Mouse (Mus musculus) adipocyte (in vitro differentiated cells): ENCODE results near the gene Gm21834.
A peak's percentile ranks its signal among the peaks of the same experiment; 100 is the strongest.

Source experiments
- DNase-seq: peaks from one replicate; pipeline ENCODE4 v3.0.0-alpha.2; 2016; ENCODE audit warnings: low spot score

Gm21834 gene

DNA sequence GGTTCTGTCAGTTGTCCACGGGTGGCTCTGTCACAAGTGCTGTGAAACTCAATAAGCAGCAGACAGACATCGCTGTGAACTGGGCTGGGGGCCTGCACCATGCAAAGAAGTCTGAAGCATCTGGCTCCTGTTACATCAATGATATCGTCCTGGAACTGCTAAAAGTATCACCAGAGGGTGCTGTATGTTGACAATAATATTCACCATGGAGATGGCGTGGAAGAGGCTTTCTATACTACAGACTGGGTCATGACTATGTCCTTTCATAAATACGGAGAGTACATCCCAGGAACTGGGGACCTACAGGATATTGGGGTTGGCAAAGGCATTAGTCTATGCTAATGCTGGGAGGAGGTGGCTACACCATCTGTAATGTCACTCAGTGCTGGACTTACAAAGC is at the start of gene Gm21834:
Gene Gm21834, minus strand, starts transcription at position 101 of the 400 bp plus-strand sequence.
- no peak for DNase-seq

DNA sequence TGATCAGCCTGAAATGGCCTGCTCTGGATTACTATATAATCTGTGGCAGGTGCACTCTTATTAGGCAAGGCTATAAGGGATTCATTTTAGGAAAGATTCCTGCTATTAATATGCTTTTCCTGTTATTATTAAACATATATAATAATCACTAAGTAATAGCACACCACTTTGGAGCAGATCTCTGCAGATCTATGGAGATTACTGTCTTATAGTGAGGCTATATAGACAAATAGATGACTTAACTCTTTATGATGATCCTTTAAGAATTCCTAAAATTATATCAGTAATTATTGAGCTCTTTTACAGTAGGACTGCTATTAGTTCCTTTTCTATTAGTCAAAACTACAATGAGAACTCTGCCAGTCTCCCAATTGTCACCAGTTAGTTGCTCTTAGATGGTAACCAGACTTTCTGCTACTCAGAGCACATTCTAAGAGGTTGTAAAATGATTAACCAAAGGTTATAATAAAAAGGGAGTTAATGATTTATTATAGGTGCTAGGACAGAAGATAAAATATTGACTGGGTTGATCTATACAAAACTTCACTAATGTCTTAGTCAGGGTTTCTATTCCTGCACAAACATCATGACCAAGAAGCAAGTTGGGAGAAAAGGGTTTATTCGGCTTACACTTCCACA is 46.3 kb upstream of the Gm21834 start:
- no peak for DNase-seq

DNA sequence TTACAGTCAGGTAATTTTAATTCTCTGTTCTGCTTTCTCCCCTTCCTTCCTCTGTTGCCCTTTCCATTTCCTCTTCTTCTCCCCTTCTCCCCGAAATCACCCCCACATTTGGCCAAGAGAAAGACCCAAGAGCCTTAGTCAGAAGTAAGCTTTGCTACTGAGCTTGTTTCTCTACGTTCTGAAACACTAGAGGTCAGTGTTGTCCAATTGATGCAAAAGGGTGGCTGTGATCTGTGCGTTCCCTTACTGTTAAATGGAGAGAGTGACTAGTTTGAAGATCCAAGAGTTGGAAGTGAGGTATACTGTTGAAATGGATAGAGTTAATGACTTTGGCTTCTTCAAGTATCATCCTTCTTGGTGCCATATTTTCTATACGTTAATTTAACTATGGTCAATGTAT is 28.9 kb upstream of the Gm21834 start:
- peak; percentile 7 for DNase-seq

DNA sequence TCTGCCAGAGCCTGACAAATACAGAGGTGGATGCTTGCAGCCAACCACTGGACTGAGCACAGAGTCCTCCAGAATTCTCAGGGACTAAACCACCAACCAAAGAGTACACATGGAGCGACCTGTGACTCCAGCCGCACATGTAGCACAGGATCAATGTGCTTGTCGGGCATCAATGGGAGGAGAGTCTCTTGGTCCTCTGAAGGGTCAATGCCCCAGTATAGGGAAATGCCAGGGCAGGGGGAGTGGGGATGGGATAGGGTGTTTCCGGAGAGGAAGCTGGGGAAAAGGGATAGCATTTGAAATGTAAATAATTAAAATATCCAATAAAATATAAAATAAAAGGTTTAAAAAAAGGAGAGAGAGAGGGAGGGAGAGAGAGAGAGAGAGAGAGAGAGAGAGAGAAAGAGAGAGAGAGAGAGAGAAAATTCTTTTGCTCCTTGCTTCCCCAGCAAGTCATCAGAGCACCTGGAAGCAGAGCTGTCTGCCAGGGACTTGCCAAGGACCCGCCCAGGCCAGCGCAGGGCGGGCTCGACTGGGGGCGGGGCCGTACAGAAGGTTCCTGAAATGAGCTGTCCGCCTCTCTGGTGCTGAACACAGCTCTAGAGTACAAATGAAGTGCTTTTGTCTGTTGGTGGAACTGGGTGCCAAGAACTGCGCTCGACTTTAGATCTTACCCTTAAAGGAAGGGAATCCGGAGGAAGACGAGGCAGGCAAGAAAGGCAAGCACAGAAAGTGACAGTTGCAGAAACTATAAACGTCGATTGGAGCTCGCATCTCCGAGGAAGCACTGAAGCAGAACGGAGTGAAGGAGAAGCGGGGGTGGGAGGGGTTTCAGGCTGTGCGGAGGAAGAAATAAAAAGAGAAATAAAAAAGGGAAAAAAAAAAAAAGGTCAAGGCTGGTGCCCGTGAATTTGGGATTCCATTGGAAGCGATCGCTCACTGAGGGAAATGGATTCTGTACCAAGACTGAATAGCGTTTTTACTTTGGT is 26.9 kb upstream of the Gm21834 start, which contains the start of gene Cntnap5c:
Gene Cntnap5c, plus strand, starts transcription at position 949 of the 989 bp plus-strand sequence.
- no peak for DNase-seq

DNA sequence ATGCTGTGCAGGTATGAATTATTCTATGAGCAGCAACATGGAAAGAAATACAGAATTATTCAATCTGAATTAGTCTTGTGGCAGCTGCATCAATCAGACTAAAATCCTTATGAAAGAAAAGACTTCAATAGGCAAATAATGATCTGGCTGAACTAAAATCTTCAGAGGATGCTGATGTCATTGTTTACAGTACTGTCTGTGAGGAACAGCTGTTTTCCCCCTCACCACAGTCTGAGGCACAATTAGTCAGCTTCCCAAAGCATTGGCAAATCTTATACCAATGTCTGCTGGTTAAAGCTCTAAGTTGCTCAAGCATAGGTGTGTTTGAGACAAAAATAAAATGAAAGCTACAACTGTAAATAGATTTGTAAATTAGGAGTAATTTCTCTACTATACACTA is 25.3 kb upstream of the Gm21834 start:
- DNase-seq, result no peak

DNA sequence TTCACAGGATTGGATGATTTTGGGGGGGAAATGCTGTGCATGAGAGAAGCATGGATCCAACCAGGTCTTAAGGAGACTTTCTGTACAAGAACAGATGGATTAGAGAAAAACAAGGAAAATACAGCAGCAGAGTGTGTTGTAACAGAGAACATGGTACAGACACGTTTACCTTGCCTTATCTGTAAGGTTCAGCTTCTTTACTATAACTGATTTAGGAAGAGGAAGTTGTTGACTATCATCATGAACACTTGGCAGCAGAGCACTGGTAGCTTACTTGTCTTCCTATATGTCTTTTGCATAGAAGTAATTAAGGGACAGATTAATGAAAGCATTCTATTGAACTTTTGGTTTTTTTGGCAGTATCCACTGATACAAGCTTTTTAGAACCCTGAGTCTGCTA is 16.0 kb upstream of the Gm21834 start:
- no peak for DNase-seq

DNA sequence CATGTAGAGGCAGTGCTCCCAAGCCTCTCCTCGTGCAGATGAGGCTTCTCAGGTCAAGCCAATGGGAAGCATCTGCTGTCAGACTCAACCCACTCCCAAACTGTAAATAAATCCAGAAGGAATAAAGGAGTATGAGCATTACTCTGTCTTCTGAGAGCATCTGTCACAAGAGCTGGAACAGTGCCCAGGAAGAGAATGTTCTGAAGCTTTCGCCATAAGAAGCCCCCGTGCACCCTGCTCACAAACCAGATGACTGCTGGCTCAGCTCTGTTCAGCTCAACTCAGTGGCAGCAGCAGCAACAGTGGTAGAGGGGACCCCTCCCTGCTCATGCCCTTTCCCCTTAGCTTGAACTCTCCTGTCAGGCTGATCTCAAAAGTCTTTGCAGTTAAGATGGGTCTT is 47.2 kb downstream of the Gm21834 start:
- DNase-seq, result no peak
